Mouse (Mus musculus) central nervous system, embryonic 14 days (tissue): Measurements from ENCODE around the gene Sim1. TPM values are rescaled to one million over a fixed set of nuclear protein-coding genes. Genes with fewer than 3 reads are reported as not detected.

Experiments used
- polyA plus RNA-seq: library from polyadenylated mRNA; depleted of rRNA; stranded (reverse); fragments of >200 nt; gene quantifications from 2 replicates; pipeline ENCODE4 v1.2.3, GENCODE M21; 2012; rRNA removed

Sim1 gene
- 1.2 and 1.7 TPM in 2 replicates for polyA plus RNA-seq

GRCm38 (mm10) chr10:50894170-50894991, at the start of gene Sim1:
TSS of gene Sim1 (plus strand) at chr10:50894754.

